Comparison of ENCODE assay signal across 8 mouse cellular contexts in genomic region chr6:140856468-140857117, GRCm38 (mm10).
DNase-seq lines count a peak whose midpoint lies in the region; ATAC-seq lines count a peak whose summit lies in the region.

No protein-coding gene starts in this region.

- H3K27me3 ChIP-seq in kidney, embryonic 16.5 days (ENCODE audit: insufficient read depth, low read length) = no peaks in the 10 kb centered on the region
- H3K27me3 ChIP-seq in hindbrain, embryonic 16.5 days (replicated peaks; ENCODE audit: control insufficient read depth, insufficient read depth, low read length) = no peaks in the 10 kb centered on the region
- H3K27me3 ChIP-seq in midbrain, embryonic 16.5 days (ENCODE audit: control insufficient read depth, insufficient read depth, low read depth, low read length) = no peaks in the 10 kb centered on the region

- peak overlapping the region; percentile 58 for H3K4me2 ChIP-seq in kidney, embryonic 16.5 days (replicated peaks; ENCODE audit: low read depth, low read length)
- peak overlapping the region; percentile 60 for H3K4me2 ChIP-seq in hindbrain, embryonic 16.5 days (ENCODE audit: low read length)
- H3K4me2 ChIP-seq in midbrain, embryonic 16.5 days (ENCODE audit: low read length) = peak overlapping the region; percentile 49

- H3K9ac ChIP-seq in kidney, embryonic 16.5 days (replicated peaks; ENCODE audit: low read length) = peak overlapping the region; percentile 60
- H3K9ac ChIP-seq in hindbrain, embryonic 16.5 days (ENCODE audit: low read depth, low read length) = peak overlapping the region; percentile 1; the same call in 1 of the 2 replicates
- H3K9ac ChIP-seq in midbrain, embryonic 16.5 days (ENCODE audit: low read depth, low read length) = no peak overlapping the region; the same call in 1 of the 2 replicates

- DNase-seq in kidney, adult 18-20 months = no peak
- DNase-seq in embryo, embryonic 11 days = peak; percentile 71
- DNase-seq in testis, postnatal 14 days (ENCODE audit: low spot score) = no peak

- WGBS in kidney, embryonic 16.5 days = 4% methylated on average over 14 of the region's 14 CpGs
- WGBS in hindbrain, embryonic 16.5 days = 18% methylated on average over 14 of the region's 14 CpGs
- 24% methylated on average over 14 of the region's 14 CpGs for WGBS in midbrain, embryonic 16.5 days

- H3K4me3 ChIP-seq in kidney, embryonic 16.5 days (ENCODE audit: low read length) = peak overlapping the region; percentile 38
- H3K4me3 ChIP-seq in hindbrain, embryonic 16.5 days (ENCODE audit: low read length) = peak overlapping the region; percentile 28
- H3K4me3 ChIP-seq in midbrain, embryonic 16.5 days (ENCODE audit: low read depth, low read length) = peak overlapping the region; percentile 22

- no peaks in the 10 kb centered on the region for H3K9me3 ChIP-seq in kidney, embryonic 16.5 days (ENCODE audit: low read length)
- H3K9me3 ChIP-seq in hindbrain, embryonic 16.5 days (ENCODE audit: control insufficient read depth, low read length) = no peaks in the 10 kb centered on the region
- no peaks in the 10 kb centered on the region for H3K9me3 ChIP-seq in midbrain, embryonic 16.5 days (replicated peaks; ENCODE audit: control insufficient read depth, low read length, poor library complexity, severe bottlenecking)

- no peaks in the 10 kb centered on the region for H3K36me3 ChIP-seq in kidney, embryonic 16.5 days (ENCODE audit: insufficient read depth, low read length)
- no peaks in the 10 kb centered on the region for H3K36me3 ChIP-seq in hindbrain, embryonic 16.5 days (ENCODE audit: control insufficient read depth, insufficient read depth, low read length)
- no peaks in the 10 kb centered on the region for H3K36me3 ChIP-seq in midbrain, embryonic 16.5 days (ENCODE audit: control insufficient read depth, insufficient read depth, low read length)

- peak overlapping the region; percentile 77 for H3K27ac ChIP-seq in kidney, embryonic 16.5 days (ENCODE audit: low read length)
- no peak overlapping the region for H3K27ac ChIP-seq in hindbrain, embryonic 16.5 days (ENCODE audit: low read depth, low read length)
- H3K27ac ChIP-seq in midbrain, embryonic 16.5 days (ENCODE audit: low read length) = no peak overlapping the region

- H3K4me1 ChIP-seq in kidney, embryonic 16.5 days (ENCODE audit: insufficient read depth, low read length) = peaks cover 10% of the 10 kb centered on the region
- peaks cover 8% of the 10 kb centered on the region for H3K4me1 ChIP-seq in hindbrain, embryonic 16.5 days (ENCODE audit: control insufficient read depth, insufficient read depth, low read depth, low read length)
- peaks cover 6% of the 10 kb centered on the region; the same call in 1 of the 2 replicates for H3K4me1 ChIP-seq in midbrain, embryonic 16.5 days (ENCODE audit: control insufficient read depth, insufficient read depth, low read length)

- peak; percentile 84 for ATAC-seq in kidney, embryonic 16.5 days (ENCODE audit: low FRiP score, low TSS enrichment)
- ATAC-seq in hindbrain, embryonic 16.5 days = peak; percentile 64
- ATAC-seq in midbrain, embryonic 16.5 days = peak; percentile 56
- ATAC-seq in megakaryocyte, adult 5-6 weeks (ENCODE audit: poor library complexity, severe bottlenecking) = no peak
- no peak for ATAC-seq in monocyte, adult 5-6 weeks (replicated peaks; ENCODE audit: insufficient number of reproducible peaks, low FRiP score, low TSS enrichment, poor library complexity, severe bottlenecking)

Comparison
In these comparisons a context has a peak if more than half of its experiments do, and no peak if none do; other contexts are left out.
1. ATAC-seq: peak in kidney, embryonic 16.5 days (single experiment), hindbrain, embryonic 16.5 days (single experiment) and midbrain, embryonic 16.5 days (single experiment); none in megakaryocyte, adult 5-6 weeks (single experiment) and monocyte, adult 5-6 weeks (single experiment).
2. Peak in every context shown above with its lines, with median percentiles within 50 percentile points of each other: H3K4me2 ChIP-seq and H3K4me3 ChIP-seq.